In genomic region chr15:96478006-96478405, GRCm38 (mm10) we compare ENCODE assay signal across 32 mouse cellular contexts.
"Had no signal": no experiment of that assay in that cellular context is flagged by ENCODE, and none has a peak within 500 bp of the region (broad histone marks: within the 10 kb centered on the region; RNA-seq: fewer than 3 reads in every experiment).

No protein-coding gene starts in this region.

- H3K36me3 ChIP-seq: limb, embryonic 10.5 days; limb, embryonic 12.5 days; limb, embryonic 13.5 days; limb, embryonic 15.5 days; liver, embryonic 12.5 days; liver, embryonic 13.5 days; liver, embryonic 15.5 days; lung, embryonic 15.5 days; midbrain, embryonic 10.5 days; midbrain, embryonic 12.5 days; midbrain, embryonic 13.5 days; midbrain, embryonic 15.5 days; neural tube, embryonic 12.5 days; neural tube, embryonic 13.5 days had no signal

- H3K27me3 ChIP-seq: limb, embryonic 12.5 days; limb, embryonic 13.5 days; limb, embryonic 15.5 days; liver, embryonic 12.5 days; liver, embryonic 13.5 days; liver, embryonic 15.5 days; lung, embryonic 15.5 days; megakaryocyte, embryonic 14.5 days; midbrain, embryonic 12.5 days; midbrain, embryonic 13.5 days; midbrain, embryonic 15.5 days; neural tube, embryonic 12.5 days; neural tube, embryonic 13.5 days had no signal

- H3K27ac ChIP-seq: limb, embryonic 10.5 days; limb, embryonic 12.5 days; limb, embryonic 13.5 days; limb, embryonic 15.5 days; liver, embryonic 12.5 days; liver, embryonic 13.5 days; liver, embryonic 14.5 days; liver, embryonic 15.5 days; lung, embryonic 15.5 days; macrophage; midbrain, embryonic 10.5 days; midbrain, embryonic 12.5 days; midbrain, embryonic 13.5 days; midbrain, embryonic 15.5 days; neural tube, embryonic 12.5 days; neural tube, embryonic 13.5 days had no signal

- H3K9ac ChIP-seq: limb, embryonic 13.5 days; limb, embryonic 15.5 days; liver, embryonic 12.5 days; liver, embryonic 13.5 days; liver, embryonic 14.5 days; liver, embryonic 15.5 days; lung, embryonic 14.5 days; lung, embryonic 15.5 days; midbrain, embryonic 12.5 days; midbrain, embryonic 13.5 days; midbrain, embryonic 15.5 days; neural tube, embryonic 12.5 days; neural tube, embryonic 13.5 days had no signal

- H3K4me1 ChIP-seq: limb, embryonic 15.5 days; liver, embryonic 15.5 days; lung, embryonic 15.5 days; midbrain, embryonic 10.5 days; midbrain, embryonic 12.5 days; midbrain, embryonic 13.5 days; midbrain, embryonic 15.5 days; neural tube, embryonic 12.5 days; neural tube, embryonic 13.5 days had no signal

- ATAC-seq: liver, embryonic 12.5 days; lung, postnatal 0 days; midbrain, embryonic 13.5 days; midbrain, embryonic 15.5 days; midbrain, embryonic 16.5 days had no signal

- H3K9me3 ChIP-seq: limb, embryonic 10.5 days; limb, embryonic 12.5 days; limb, embryonic 13.5 days; limb, embryonic 15.5 days; liver, embryonic 12.5 days; liver, embryonic 13.5 days; liver, embryonic 15.5 days; lung, embryonic 15.5 days; midbrain, embryonic 10.5 days; midbrain, embryonic 12.5 days; midbrain, embryonic 13.5 days; midbrain, embryonic 15.5 days; neural tube, embryonic 12.5 days; neural tube, embryonic 13.5 days had no signal

- DNase-seq: left cerebral cortex, postnatal 4 days; liver; liver, embryonic 13.5 days; lung, adult 18-20 months; lung, adult 2 months; lung, embryonic 14.5 days; lung, postnatal 10 days; lung, postnatal 14 days; lung, postnatal 36 days; lung, postnatal 4 days; midbrain, embryonic 14.5 days had no signal

- H3K4me2 ChIP-seq: limb, embryonic 12.5 days; limb, embryonic 13.5 days; limb, embryonic 15.5 days; liver, embryonic 11.5 days; liver, embryonic 12.5 days; liver, embryonic 13.5 days; liver, embryonic 15.5 days; lung, embryonic 14.5 days; lung, embryonic 15.5 days; midbrain, embryonic 11.5 days; midbrain, embryonic 12.5 days; midbrain, embryonic 13.5 days; midbrain, embryonic 15.5 days; neural tube, embryonic 12.5 days; neural tube, embryonic 13.5 days had no signal

- H3K4me3 ChIP-seq: limb, embryonic 10.5 days; limb, embryonic 12.5 days; limb, embryonic 13.5 days; limb, embryonic 15.5 days; liver, embryonic 12.5 days; liver, embryonic 13.5 days; liver, embryonic 15.5 days; lung, embryonic 15.5 days; megakaryocyte, embryonic 14.5 days; midbrain, embryonic 10.5 days; midbrain, embryonic 12.5 days; midbrain, embryonic 13.5 days; midbrain, embryonic 15.5 days; myocyte; neural tube, embryonic 12.5 days; neural tube, embryonic 13.5 days had no signal
